Mouse (Mus musculus) spleen, adult 2 months (tissue): ENCODE data around the gene Gm17622. TPM values are rescaled to one million over a fixed set of nuclear protein-coding genes. Genes with fewer than 3 reads are reported as not detected.
A peak's percentile ranks its signal among the peaks of the same experiment; 100 is the strongest.

Source experiments
- DNase-seq, 2 experiments: peaks; one replicate each; pipeline versions ENCODE4 v3.0.0 to v3.0.0-alpha.2; 2012 to 2021; ENCODE audit warnings: low spot score in 2 of 2, low read depth in 1 of 2
- H3K27ac ChIP-seq: fragments of 200-500 bp; 2 replicates; pipeline ENCODE4 v1.5.1; 2012; ENCODE audit warnings: low read length, inconsistent platforms; ENCODE audit not compliant: insufficient read depth
- H3K27me3 ChIP-seq: fragments of 200-500 bp; 2 replicates; pipeline ENCODE4 v1.6.1; 2012; ENCODE audit warnings: mild to moderate bottlenecking, moderate library complexity, low read length, inconsistent platforms; ENCODE audit not compliant: control insufficient read depth, insufficient read depth
- H3K36me3 ChIP-seq: fragments of 200-500 bp; 2 replicates; pipeline ENCODE4 v1.6.1; 2012; ENCODE audit warnings: mild to moderate bottlenecking, low read length, inconsistent platforms; ENCODE audit not compliant: control insufficient read depth, insufficient read depth
- H3K4me1 ChIP-seq: fragments of 200-500 bp; 2 replicates; pipeline ENCODE4 v1.6.1; 2011; ENCODE audit warnings: inconsistent platforms; ENCODE audit not compliant: control insufficient read depth, insufficient read depth, insufficient read length
- H3K4me3 ChIP-seq: fragments of 200-500 bp; 2 replicates; pipeline ENCODE4 v1.5.1; 2011; ENCODE audit warnings: mild to moderate bottlenecking, inconsistent platforms; ENCODE audit not compliant: insufficient read depth, insufficient read length; ENCODE audit errors: extremely low read depth
- CTCF ChIP-seq: fragments of 200-500 bp; IDR thresholded peaks from 2 replicates; pipeline ENCODE4 v1.5.1; 2011; ENCODE audit warnings: mild to moderate bottlenecking, inconsistent platforms; ENCODE audit not compliant: insufficient read depth, insufficient read length, insufficient replicate concordance; ENCODE audit errors: extremely low read depth
- POLR2A ChIP-seq: fragments of 200-500 bp; IDR thresholded peaks from 2 replicates; pipeline ENCODE4 v1.6.1; 2011; ENCODE audit warnings: low read depth, low read length, inconsistent platforms
- WGBS: fragments of 180-500 bp; shearing (Covaris S2); methylation state at CpG from one replicate; pipeline ENCODE4 v1.1.7; 2018; 5-methylcytosine and 5-hydroxymethylcytosine counted together
- polyA plus RNA-seq: library from polyadenylated mRNA; depleted of rRNA; stranded (reverse); fragments of >200 nt; gene quantifications from 2 replicates; pipeline ENCODE4 v1.2.3, GENCODE M21; 2012

Gene Gm17622
- polyA plus RNA-seq, 1 experiment, result not detected

- Histone ChIP-seq H3K27ac (no peak overlapping the region), H3K36me3 (peaks cover 1% of the 10 kb centered on the region; the same call in 1 of the 2 replicates), H3K27me3 (no peaks in the 10 kb centered on the region), H3K4me3 (no peak overlapping the region), H3K4me1 (peaks cover 4% of the 10 kb centered on the region; the same call in 1 of the 2 replicates)
- 30% methylated on average over 6 of the region's 6 CpGs for WGBS
- no peak for DNase-seq
- no peak for TF ChIP-seq POLR2A
- TF ChIP-seq CTCF, result no peak
Observed at GRCm38 (mm10) chr13:96506313-96506712, 15.8 kb downstream of the Gm17622 start.

- H3K4me1 ChIP-seq, result peaks cover 8% of the 10 kb centered on the region; the same call in 1 of the 2 replicates
- DNase-seq, result no peak
- no peaks in the 10 kb centered on the region for H3K27me3 ChIP-seq
- no peak overlapping the region for H3K27ac ChIP-seq
- no peak for TF ChIP-seq CTCF
- TF ChIP-seq POLR2A, result no peak
- no peak overlapping the region for H3K4me3 ChIP-seq
- H3K36me3 ChIP-seq, result peaks cover 1% of the 10 kb centered on the region; the same call in 1 of the 2 replicates
- WGBS, result 94% methylated on average over 4 of the region's 4 CpGs
Observed at GRCm38 (mm10) chr13:96507541-96507940, 17.0 kb downstream of the Gm17622 start.

- H3K4me3 ChIP-seq, result no peak overlapping the region
- TF ChIP-seq CTCF (no peak), POLR2A (no peak)
- peaks cover 8% of the 10 kb centered on the region; the same call in 1 of the 2 replicates for H3K4me1 ChIP-seq
- peak; percentile 13 to 33 for DNase-seq
- H3K27ac ChIP-seq, result peak overlapping the region; percentile 27; the same call in 1 of the 2 replicates
- H3K36me3 ChIP-seq, result no peaks in the 10 kb centered on the region
- H3K27me3 ChIP-seq, result no peaks in the 10 kb centered on the region
- WGBS, result 7% methylated on average over 13 of the region's 13 CpGs
Observed at GRCm38 (mm10) chr13:96510635-96511034, 20.1 kb downstream of the Gm17622 start.

- TF ChIP-seq CTCF, result no peak
- TF ChIP-seq POLR2A, result no peak
- H3K36me3 ChIP-seq, result no peaks in the 10 kb centered on the region
- WGBS, result 73% methylated on average over 1 of the region's 1 CpGs
- H3K4me1 ChIP-seq, result peaks cover 8% of the 10 kb centered on the region; the same call in 1 of the 2 replicates
- no peak for DNase-seq
- no peak overlapping the region for H3K4me3 ChIP-seq
- H3K27ac ChIP-seq, result no peak overlapping the region; the same call in 1 of the 2 replicates
- no peaks in the 10 kb centered on the region for H3K27me3 ChIP-seq
Observed at GRCm38 (mm10) chr13:96511262-96511661, 20.7 kb downstream of the Gm17622 start.

GRCm38 (mm10) chr13:96511893-96512292, 21.4 kb downstream of the Gm17622 start:
- 48% methylated on average over 5 of the region's 5 CpGs for WGBS
- no peaks in the 10 kb centered on the region for H3K27me3 ChIP-seq

GRCm38 (mm10) chr13:96514154-96514942, 23.8 kb downstream of the Gm17622 start:
- no peak for TF ChIP-seq POLR2A
- TF ChIP-seq CTCF, result no peak
- H3K4me1 ChIP-seq, result peaks cover 8% of the 10 kb centered on the region; the same call in 1 of the 2 replicates
- no peaks in the 10 kb centered on the region for H3K36me3 ChIP-seq
- DNase-seq, result no peak
- 95% methylated on average over 5 of the region's 5 CpGs for WGBS
- no peaks in the 10 kb centered on the region for H3K27me3 ChIP-seq
- no peak overlapping the region for H3K4me3 ChIP-seq
- no peak overlapping the region for H3K27ac ChIP-seq

More at GRCm38 (mm10) chr13:96511893-96512292, 21.4 kb downstream of the Gm17622 start:
- no peak for DNase-seq
- H3K4me3 ChIP-seq, result no peak overlapping the region
- no peaks in the 10 kb centered on the region for H3K36me3 ChIP-seq
- TF ChIP-seq CTCF (no peak), POLR2A (no peak)
- no peak overlapping the region for H3K27ac ChIP-seq
- peaks cover 8% of the 10 kb centered on the region; the same call in 1 of the 2 replicates for H3K4me1 ChIP-seq

GRCm38 (mm10) chr13:96516249-96516648, 25.7 kb downstream of the Gm17622 start:
- no peak for DNase-seq
- TF ChIP-seq POLR2A, result no peak
- no peak for TF ChIP-seq CTCF
- no peak overlapping the region for H3K4me3 ChIP-seq
- H3K27me3 ChIP-seq, result no peaks in the 10 kb centered on the region
- H3K36me3 ChIP-seq, result no peaks in the 10 kb centered on the region
- WGBS, result 74% methylated on average over 9 of the region's 9 CpGs
- H3K27ac ChIP-seq, result no peak overlapping the region
- H3K4me1 ChIP-seq, result peaks cover 4% of the 10 kb centered on the region; the same call in 1 of the 2 replicates
